In genomic region chr11:111296309-111296721, GRCm38 (mm10) we compare ENCODE assay signal across 9 mouse cellular contexts.
DNase-seq lines count a peak whose midpoint lies in the region; ATAC-seq and TF ChIP-seq lines count a peak whose summit lies in the region.
"Had no signal": no experiment of that assay in that cellular context is flagged by ENCODE, and none has a peak within 500 bp of the region (broad histone marks: within the 10 kb centered on the region; RNA-seq: fewer than 3 reads in every experiment).

No protein-coding gene starts in this region.

- no peaks in the 10 kb centered on the region for H3K4me1 ChIP-seq in intestine, embryonic 15.5 days (replicated peaks)
- no peaks in the 10 kb centered on the region for H3K4me1 ChIP-seq in intestine, postnatal 0 days (replicated peaks; ENCODE audit: control insufficient read depth, insufficient read depth, low read length)
- no peaks in the 10 kb centered on the region for H3K4me1 ChIP-seq in embryonic facial prominence, embryonic 14.5 days (ENCODE audit: control insufficient read depth, insufficient read depth, low read length)
- 0 out of 2 replicates have a peak, but pooled peaks cover 2% of the 10 kb centered on the region for H3K4me1 ChIP-seq in forebrain, postnatal 0 days (ENCODE audit: insufficient read depth)
- peaks cover 8% of the 10 kb centered on the region; the same call in 1 of the 2 replicates for H3K4me1 ChIP-seq in midbrain, embryonic 16.5 days (ENCODE audit: control insufficient read depth, insufficient read depth, low read length)

- no peaks in the 10 kb centered on the region for H3K27me3 ChIP-seq in intestine, embryonic 15.5 days (replicated peaks)
- no peaks in the 10 kb centered on the region for H3K27me3 ChIP-seq in intestine, postnatal 0 days (replicated peaks; ENCODE audit: control insufficient read depth, insufficient read depth, low read length)
- no peaks in the 10 kb centered on the region for H3K27me3 ChIP-seq in embryonic facial prominence, embryonic 14.5 days (replicated peaks; ENCODE audit: control insufficient read depth, insufficient read depth, low read length)
- H3K27me3 ChIP-seq in forebrain, postnatal 0 days (ENCODE audit: insufficient read depth, low read length) = no peaks in the 10 kb centered on the region
- H3K27me3 ChIP-seq in midbrain, embryonic 16.5 days (ENCODE audit: control insufficient read depth, insufficient read depth, low read depth, low read length) = no peaks in the 10 kb centered on the region

- no peaks in the 10 kb centered on the region for H3K9me3 ChIP-seq in intestine, embryonic 15.5 days
- no peaks in the 10 kb centered on the region for H3K9me3 ChIP-seq in intestine, postnatal 0 days (ENCODE audit: control insufficient read depth)
- H3K9me3 ChIP-seq in embryonic facial prominence, embryonic 14.5 days (ENCODE audit: control insufficient read depth, low read length) = peaks cover 9% of the 10 kb centered on the region; the same call in 1 of the 2 replicates
- 0 out of 2 replicates have a peak, but pooled peaks cover 5% of the 10 kb centered on the region for H3K9me3 ChIP-seq in forebrain, postnatal 0 days (ENCODE audit: low read length)
- 0 out of 2 replicates have a peak, but pooled peaks cover 3% of the 10 kb centered on the region for H3K9me3 ChIP-seq in midbrain, embryonic 16.5 days (replicated peaks; ENCODE audit: control insufficient read depth, low read length, poor library complexity, severe bottlenecking)

- H3K36me3 ChIP-seq in intestine, embryonic 15.5 days = no peaks in the 10 kb centered on the region
- no peaks in the 10 kb centered on the region for H3K36me3 ChIP-seq in intestine, postnatal 0 days (ENCODE audit: control insufficient read depth, insufficient read depth)
- H3K36me3 ChIP-seq in embryonic facial prominence, embryonic 14.5 days (ENCODE audit: control insufficient read depth, insufficient read depth, low read length) = no peaks in the 10 kb centered on the region
- no peaks in the 10 kb centered on the region for H3K36me3 ChIP-seq in forebrain, postnatal 0 days (ENCODE audit: insufficient read depth)
- H3K36me3 ChIP-seq in midbrain, embryonic 16.5 days (ENCODE audit: control insufficient read depth, insufficient read depth, low read length) = no peaks in the 10 kb centered on the region

- H3K9ac ChIP-seq in intestine, embryonic 15.5 days = no peak overlapping the region
- no peak overlapping the region for H3K9ac ChIP-seq in intestine, postnatal 0 days (ENCODE audit: low read depth, low read length)
- no peak overlapping the region for H3K9ac ChIP-seq in embryonic facial prominence, embryonic 14.5 days (ENCODE audit: low read depth, low read length)
- H3K9ac ChIP-seq in forebrain, postnatal 0 days = no peak overlapping the region
- H3K9ac ChIP-seq in midbrain, embryonic 16.5 days (ENCODE audit: low read depth, low read length) = peak overlapping the region; percentile 25; the same call in 1 of the 2 replicates

- DNase-seq in embryonic facial prominence, embryonic 14.5 days (ENCODE audit: low spot score) = peak; percentile 23
- DNase-seq in forebrain, postnatal 0 days = peak; percentile 44
- no peak for DNase-seq in layer of hippocampus, postnatal 36 days
- DNase-seq: kidney, adult 18-20 months had no signal

- no peak for ATAC-seq in intestine, embryonic 15.5 days
- no peak for ATAC-seq in intestine, postnatal 0 days
- ATAC-seq in embryonic facial prominence, embryonic 14.5 days (ENCODE audit: low read depth) = no peak
- ATAC-seq in forebrain, postnatal 0 days = peak; percentile 83; the same call in 1 of the 2 replicates
- peak; percentile 51; the same call in 1 of the 2 replicates for ATAC-seq in midbrain, embryonic 16.5 days
- no peak for ATAC-seq in megakaryocyte progenitor cell, adult 5-6 weeks (replicated peaks; ENCODE audit: poor library complexity)

- WGBS in intestine, embryonic 15.5 days = 28% methylated on average over 9 of the region's 9 CpGs
- 33% methylated on average over 9 of the region's 9 CpGs for WGBS in intestine, postnatal 0 days
- WGBS in embryonic facial prominence, embryonic 14.5 days = 33% methylated on average over 9 of the region's 9 CpGs
- WGBS in forebrain, postnatal 0 days = 22% methylated on average over 9 of the region's 9 CpGs
- 11% methylated on average over 9 of the region's 9 CpGs for whole genome bisulfite sequencing in midbrain, embryonic 16.5 days

- TF ChIP-seq CTCF in intestine, postnatal 0 days (IDR thresholded peaks at IDR 0.05; ENCODE audit: low read depth) = no peak
- TF ChIP-seq CTCF in forebrain, postnatal 0 days (IDR thresholded peaks at IDR 0.05; ENCODE audit: low read depth) = no peak

- no peak overlapping the region for H3K27ac ChIP-seq in intestine, embryonic 15.5 days
- no peak overlapping the region for H3K27ac ChIP-seq in intestine, postnatal 0 days (ENCODE audit: low read depth, low read length)
- H3K27ac ChIP-seq in embryonic facial prominence, embryonic 14.5 days (replicated peaks; ENCODE audit: low read depth, low read length) = no peak overlapping the region
- no peak overlapping the region for H3K27ac ChIP-seq in forebrain, postnatal 0 days (ENCODE audit: low read depth, low read length)
- H3K27ac ChIP-seq in midbrain, embryonic 16.5 days (ENCODE audit: low read length) = peak overlapping the region; percentile 33; the same call in 1 of the 2 replicates

- H3K4me3 ChIP-seq in intestine, embryonic 15.5 days (replicated peaks) = no peak overlapping the region
- no peak overlapping the region for H3K4me3 ChIP-seq in intestine, postnatal 0 days (ENCODE audit: low read depth, low read length)
- H3K4me3 ChIP-seq in embryonic facial prominence, embryonic 14.5 days (ENCODE audit: low read depth, low read length) = no peak overlapping the region
- no peak overlapping the region for H3K4me3 ChIP-seq in forebrain, postnatal 0 days (ENCODE audit: low read depth, low read length)
- H3K4me3 ChIP-seq in midbrain, embryonic 16.5 days (ENCODE audit: low read depth, low read length) = peak overlapping the region; percentile 18
- H3K4me3 ChIP-seq: myocyte had no signal

- peak overlapping the region; percentile 19; the same call in 1 of the 2 replicates for H3K4me2 ChIP-seq in intestine, embryonic 15.5 days (replicated peaks)
- H3K4me2 ChIP-seq in intestine, postnatal 0 days (replicated peaks; ENCODE audit: low read depth) = no peak overlapping the region
- no peak overlapping the region for H3K4me2 ChIP-seq in embryonic facial prominence, embryonic 14.5 days (ENCODE audit: low read depth, low read length)
- peak overlapping the region; percentile 32 for H3K4me2 ChIP-seq in forebrain, postnatal 0 days (ENCODE audit: low read depth)
- peak overlapping the region; percentile 50 for H3K4me2 ChIP-seq in midbrain, embryonic 16.5 days (ENCODE audit: low read length)

Comparison
In these comparisons a context has a peak if more than half of its experiments do, and no peak if none do; other contexts are left out.
1. H3K4me2 ChIP-seq: peak in intestine, embryonic 15.5 days (single experiment), forebrain, postnatal 0 days (single experiment) and midbrain, embryonic 16.5 days (single experiment); none in intestine, postnatal 0 days (single experiment) and embryonic facial prominence, embryonic 14.5 days (single experiment).
2. ATAC-seq: peak in forebrain, postnatal 0 days (single experiment) and midbrain, embryonic 16.5 days (single experiment); none in intestine, embryonic 15.5 days (single experiment), intestine, postnatal 0 days (single experiment), embryonic facial prominence, embryonic 14.5 days (single experiment) and megakaryocyte progenitor cell, adult 5-6 weeks (single experiment).
3. DNase-seq: peak in embryonic facial prominence, embryonic 14.5 days (single experiment) and forebrain, postnatal 0 days (single experiment); none in layer of hippocampus, postnatal 36 days (0 of 2).